Mouse (Mus musculus) ES-E14 (cell line): ENCODE data around the gene Kcnk2.

Experiments
- CHD2 ChIP-seq: IDR thresholded peaks from 2 replicates; pipeline ENCODE4 v1.6.1; 2014; ENCODE audit warnings: mild to moderate bottlenecking, low read depth, low read length, inconsistent platforms
- HCFC1 ChIP-seq: IDR thresholded peaks from 2 replicates; pipeline ENCODE4 v1.6.1; 2012; ENCODE audit warnings: low read length, inconsistent platforms, borderline replicate concordance; ENCODE audit not compliant: insufficient read depth
- ZC3H11A ChIP-seq: IDR thresholded peaks from 2 replicates; pipeline ENCODE4 v1.6.1; 2012; ENCODE audit warnings: low read depth, mild to moderate bottlenecking, inconsistent platforms, low read length, borderline replicate concordance
- ZNF384 ChIP-seq: IDR thresholded peaks from 2 replicates; pipeline ENCODE4 v1.6.1; 2012; ENCODE audit warnings: low read depth, low read length, inconsistent platforms

DNA sequence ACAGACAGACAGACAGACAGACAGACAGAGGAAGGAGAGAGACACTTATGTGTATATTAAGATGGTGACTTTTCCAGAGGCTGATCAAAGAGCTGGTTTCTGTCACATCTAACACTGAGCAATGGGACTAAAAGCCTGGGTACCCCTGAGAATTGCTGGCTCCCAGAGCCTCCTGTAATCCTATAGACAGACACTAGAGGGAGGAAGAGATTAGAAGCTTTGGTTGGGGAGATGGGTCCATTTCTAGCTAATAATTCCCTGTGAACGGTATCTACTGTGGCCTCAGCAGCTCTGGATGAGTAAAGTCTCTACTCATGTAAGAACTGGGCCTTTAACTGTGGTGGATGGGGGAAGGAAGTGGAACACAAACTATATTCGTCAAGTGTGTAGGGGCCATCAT, 86.2 kb downstream of the Kcnk2 start:
- TF ChIP-seq CHD2, result no peak
- TF ChIP-seq HCFC1, result no peak
- no peak for TF ChIP-seq ZNF384
- TF ChIP-seq ZC3H11A, result no peak
